Mouse (Mus musculus) cerebellum, postnatal 36 days (tissue): ENCODE data around the gene Pik3ca.

ENCODE experiments used
- DNase-seq, 2 experiments: peaks; one replicate each; pipeline ENCODE4 v3.0.0; 2021 to 2022; ENCODE audit warnings: mixed read lengths in 2 of 2

Gene Pik3ca

DNA sequence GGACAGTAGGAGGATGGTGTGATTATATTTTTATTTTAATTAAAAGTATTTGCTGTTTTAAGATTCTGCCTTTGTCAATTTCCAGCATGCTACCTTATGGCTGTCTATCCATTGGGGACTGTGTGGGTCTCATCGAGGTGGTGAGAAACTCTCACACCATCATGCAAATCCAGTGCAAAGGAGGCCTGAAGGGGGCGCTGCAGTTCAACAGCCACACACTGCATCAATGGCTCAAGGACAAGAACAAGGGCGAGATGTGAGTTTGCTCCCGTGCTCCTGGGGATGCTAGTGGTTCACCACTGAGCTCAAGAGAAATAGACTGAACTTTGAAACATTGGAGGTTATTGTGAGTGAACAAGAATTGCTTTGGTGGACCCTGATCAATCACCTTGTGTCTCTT is 62.3 kb downstream of the Pik3ca start:
- peak; percentile 19 to 28 for DNase-seq

GRCm38 (mm10) chr3:32467321-32467720 is 69.8 kb downstream of the Pik3ca start:
- DNase-seq = no peak

DNA sequence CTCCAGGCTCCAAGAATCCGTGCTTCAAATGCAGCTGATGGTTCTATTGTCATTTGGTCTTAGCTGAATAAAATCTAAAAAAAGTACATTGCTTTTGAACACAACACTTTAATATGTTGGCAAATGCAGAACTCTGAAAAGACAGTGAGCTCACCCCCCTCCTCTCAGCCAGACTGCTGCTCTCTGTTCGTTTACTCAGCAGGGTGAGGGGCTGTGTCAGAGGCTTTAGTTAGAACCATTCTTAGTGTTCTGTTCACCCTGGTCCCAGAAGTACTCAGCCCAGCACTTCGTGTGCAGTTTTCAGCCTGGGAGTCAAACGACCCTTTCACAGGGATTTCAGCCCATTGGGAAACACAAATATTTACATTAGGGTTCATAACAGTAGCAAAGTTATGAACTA is 70.9 kb downstream of the Pik3ca start:
- no peak for DNase-seq

GRCm38 (mm10) chr3:32470449-32470848 is 73.0 kb downstream of the Pik3ca start:
- no peak for DNase-seq

DNA sequence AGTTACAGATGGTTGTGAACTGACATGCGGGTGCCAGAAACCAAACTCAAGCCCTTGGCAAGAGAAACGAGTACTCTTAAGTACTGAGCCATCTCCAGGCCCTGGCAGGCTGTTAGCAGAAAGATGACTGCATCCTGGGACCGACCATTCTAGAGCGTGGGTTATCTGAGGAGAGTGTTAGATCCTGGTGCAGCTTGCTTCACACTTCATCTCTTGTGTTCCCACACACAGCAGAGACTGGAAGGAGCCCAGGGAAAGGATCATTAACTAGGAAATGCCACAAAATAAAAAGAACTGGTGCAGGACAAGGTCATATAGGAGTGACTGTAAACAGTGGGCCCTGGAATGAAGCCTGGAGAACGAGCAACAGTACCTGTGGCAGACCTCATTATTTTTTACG is 73.6 kb downstream of the Pik3ca start:
- DNase-seq = no peak

GRCm38 (mm10) chr3:32472191-32472900 is 74.9 kb downstream of the Pik3ca start:
- DNase-seq = no peak

- no peak for DNase-seq
Measured at GRCm38 (mm10) chr3:32473184-32473583, 75.7 kb downstream of the Pik3ca start.

- DNase-seq = no peak
Measured at GRCm38 (mm10) chr3:32479961-32480360, 82.5 kb downstream of the Pik3ca start.

DNA sequence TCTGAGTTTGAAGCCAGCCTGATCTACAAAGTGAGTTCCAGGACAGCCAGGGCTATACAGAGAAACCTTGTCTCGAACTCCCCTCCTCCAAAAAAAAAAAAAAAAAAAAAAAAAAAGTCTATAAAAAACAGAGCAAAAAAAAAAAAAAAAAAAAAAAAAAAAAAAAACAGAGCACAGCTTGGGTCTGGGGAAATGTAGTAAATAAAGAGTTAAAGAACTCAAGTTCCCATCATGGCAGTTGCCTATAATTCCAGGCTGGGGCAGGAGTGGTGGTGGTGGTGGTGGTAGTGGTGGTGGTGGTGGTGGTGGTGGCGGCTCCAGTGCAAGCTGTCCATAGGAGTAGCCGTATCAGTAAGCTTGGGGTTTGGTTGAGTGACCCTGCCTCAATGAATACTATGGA is 85.6 kb downstream of the Pik3ca start:
- DNase-seq = no peak

GRCm38 (mm10) chr3:32486543-32486942 is 89.1 kb downstream of the Pik3ca start:
- no peak for DNase-seq

DNA sequence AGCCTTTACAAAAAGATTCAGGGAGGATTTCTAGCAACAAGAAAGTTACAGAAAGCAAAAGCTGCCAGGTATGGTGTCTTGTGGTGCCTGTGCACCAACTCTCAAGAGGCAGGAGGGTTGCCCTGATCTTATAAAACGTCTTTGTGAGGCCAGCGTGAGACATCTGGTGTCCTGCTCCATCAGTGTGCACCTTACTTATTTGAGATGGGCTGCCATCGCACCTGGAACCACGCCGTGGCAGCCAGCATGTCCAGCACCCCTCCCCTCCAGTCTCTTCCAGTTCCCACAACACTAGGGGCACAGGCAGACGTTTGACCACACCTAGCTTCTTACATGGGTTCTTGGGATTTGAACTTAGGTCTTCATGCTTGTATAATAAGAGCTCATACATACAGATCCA is 90.7 kb downstream of the Pik3ca start:
- DNase-seq = no peak

DNA sequence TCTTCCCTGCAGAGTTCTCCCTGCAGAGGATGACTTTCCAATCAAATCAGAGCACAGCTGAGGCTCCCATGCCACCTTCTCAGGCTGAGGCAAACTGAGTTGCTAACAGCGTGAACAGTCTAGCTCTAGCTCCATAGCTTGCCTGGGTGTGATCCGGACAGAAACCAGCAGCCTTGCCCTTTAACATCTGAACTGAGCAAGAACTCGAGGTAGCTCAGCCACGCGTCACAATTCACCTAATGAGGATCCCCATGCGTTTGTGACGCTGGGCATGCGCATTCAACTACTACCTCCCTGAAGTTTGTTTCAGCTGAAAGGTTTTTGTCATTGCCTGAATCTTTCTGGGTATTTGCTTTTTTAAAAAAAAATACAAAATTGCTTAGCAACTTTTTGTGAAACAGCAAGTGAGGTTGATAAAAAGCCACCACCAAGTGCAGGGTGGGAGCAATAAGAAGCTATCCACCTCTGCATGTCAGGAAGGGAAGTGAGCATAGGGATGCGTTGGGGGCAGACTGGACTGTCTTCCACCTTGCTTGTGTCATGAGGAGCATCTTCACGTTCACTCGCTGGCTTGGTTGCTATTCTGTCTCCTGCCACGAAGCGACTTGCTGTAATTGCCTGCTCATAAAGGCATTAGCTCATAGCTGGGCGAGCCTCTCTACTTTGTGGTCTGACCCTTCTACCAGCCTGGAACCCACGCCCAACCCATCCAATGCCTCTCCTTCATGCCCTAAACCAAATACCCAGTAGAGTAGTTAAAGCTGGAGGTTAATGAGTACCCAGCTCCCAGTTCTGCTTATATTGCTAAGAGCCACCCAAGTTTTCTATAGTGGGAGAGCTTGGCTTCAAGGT is 92.8 kb downstream of the Pik3ca start:
- DNase-seq = no peak

DNA sequence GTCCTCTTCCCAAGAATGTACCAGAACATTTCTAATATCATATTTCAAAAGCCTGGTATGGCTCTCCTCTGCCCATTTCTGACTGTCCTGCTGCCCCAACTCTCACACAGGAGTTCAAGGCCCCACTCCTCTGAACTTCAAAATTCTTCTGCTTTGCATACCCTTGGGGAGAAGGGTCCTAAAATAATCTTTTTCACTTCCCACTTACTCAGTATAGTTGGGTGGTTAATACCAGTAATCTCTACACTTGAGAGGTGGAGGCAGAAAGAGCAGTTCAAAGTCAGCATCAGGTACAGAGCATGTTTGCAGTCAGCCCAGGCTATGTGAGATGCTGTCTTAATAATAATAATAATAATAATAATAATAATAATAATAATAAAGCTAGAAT is 93.5 kb downstream of the Pik3ca start:
- no peak for DNase-seq

DNA sequence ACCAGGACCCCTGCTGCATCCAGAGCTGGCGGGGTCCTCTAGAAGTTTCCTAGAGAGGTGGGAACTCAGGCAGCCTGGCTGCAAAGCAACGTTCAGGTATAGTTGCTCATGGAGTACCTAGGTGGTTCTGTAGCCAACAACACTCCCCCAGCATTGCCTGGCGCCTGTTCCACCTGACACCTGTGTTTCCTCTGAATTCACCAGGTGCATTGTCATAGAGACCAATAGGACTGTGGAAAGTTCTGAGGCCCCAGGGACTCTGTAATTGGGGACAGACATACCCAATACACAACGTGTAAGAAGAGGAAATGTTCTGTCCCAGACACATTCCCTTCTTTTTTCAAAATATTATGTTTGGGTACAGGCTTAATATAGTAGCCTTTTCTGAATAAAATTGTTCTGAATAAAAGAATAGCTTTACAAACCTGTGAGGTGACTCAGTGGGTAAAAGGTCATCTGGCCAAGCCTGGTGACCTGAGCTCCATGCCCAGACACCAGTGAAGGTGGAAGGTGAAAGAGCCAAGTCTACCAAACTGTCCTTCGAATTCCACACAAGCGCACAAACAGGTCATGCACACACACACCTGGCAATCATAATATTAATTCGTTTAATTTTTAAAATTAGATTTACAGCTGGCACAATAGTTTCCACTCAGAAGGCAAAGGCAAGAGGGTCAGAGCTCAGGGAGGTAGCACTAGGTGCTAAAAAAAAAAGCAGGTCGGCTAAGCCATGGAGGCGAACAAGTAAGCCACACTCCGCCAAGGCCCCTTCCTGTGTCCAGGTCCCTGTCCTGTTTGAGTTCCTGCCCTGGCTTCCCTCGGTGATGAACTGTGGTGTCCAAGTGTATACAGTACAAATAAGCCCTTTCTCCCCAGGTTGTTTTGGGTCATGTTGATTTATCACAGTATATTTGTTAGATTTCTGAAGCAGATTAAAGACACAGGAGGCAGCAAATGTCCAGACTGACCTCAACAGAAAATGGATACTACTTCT is 94.9 kb downstream of the Pik3ca start, which contains the start of gene Kcnmb3:
Gene Kcnmb3, minus strand, starts transcription at position 135 of the 994 bp plus-strand sequence.
- no peak for DNase-seq

DNA sequence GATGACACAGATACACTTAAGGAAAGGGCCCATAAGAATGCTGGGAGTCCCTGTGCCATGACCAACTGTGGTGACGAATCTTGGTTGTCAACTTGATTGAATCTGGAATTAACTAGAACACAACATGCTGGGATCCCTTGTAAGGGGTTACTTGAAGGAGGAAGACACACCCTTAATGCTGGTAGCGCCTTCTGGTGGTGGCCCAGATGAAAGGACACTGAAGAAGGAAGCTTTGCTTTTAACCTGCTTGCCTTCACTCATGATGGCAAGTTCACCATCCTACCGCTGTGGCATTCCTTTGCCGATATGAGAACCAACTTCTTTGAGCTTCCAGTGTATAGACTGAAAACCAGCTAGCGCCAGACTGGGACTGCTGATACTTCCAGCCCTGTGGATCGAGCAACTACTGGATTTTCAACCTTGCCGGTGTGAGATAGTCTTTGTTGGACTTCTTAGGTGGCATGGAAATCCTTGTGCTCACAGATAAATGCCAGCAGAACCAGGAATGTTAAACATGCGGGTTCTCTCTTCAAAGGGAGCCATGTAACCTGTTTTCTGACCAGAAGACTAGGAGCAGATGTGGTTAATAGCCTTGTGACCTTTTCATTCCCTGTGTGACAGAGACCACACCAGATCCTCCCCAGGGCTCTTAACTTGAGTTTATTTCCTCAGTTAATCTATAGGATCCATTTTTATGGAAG is 97.1 kb downstream of the Pik3ca start:
- no peak for DNase-seq

- DNase-seq = no peak
Measured at GRCm38 (mm10) chr3:32495088-32495770, 97.8 kb downstream of the Pik3ca start.

GRCm38 (mm10) chr3:32495856-32496710 is 98.6 kb downstream of the Pik3ca start:
- no peak for DNase-seq

- DNase-seq = no peak
Measured at GRCm38 (mm10) chr3:32496711-32497070, 99.2 kb downstream of the Pik3ca start.

DNA sequence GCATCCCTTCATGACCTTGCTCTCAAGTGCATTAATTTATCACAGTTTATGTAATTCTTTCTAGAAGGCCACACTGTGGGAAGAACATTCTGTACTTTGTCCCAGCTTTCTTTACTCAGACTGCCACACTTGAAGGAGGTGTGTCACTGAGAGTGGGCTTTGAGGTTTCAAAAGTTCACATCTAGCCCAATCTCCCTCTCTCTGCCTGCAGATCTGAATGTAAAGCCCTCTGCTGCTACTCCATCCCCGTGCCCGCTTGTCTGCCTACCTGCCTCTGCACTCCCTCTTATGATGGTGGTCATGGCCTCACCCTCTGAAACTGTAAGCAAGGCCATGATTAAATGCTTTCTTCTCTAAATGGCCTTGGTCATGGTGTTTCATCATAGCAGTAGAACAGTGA is 102.9 kb downstream of the Pik3ca start:
- no peak for DNase-seq

DNA sequence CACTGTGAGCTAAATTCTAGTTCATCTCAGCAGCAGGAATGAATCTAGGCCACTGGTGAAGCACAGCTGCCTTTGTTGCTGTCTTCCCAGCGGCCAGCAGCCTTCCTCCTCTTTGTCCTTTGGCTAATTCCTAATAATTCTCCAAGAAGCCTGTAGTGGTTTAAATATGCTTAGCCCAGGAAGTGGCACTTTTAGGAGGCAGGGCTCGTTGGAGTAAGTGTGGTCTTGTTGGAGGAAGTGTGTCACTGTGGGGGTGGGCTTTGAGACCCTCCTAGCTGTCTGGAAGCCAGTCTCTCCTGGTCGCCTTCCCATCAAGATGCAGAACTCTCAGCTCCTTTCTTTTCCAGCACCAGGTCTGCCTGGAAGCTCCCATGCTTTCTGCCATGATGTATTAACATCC is 108.4 kb downstream of the Pik3ca start:
- DNase-seq = no peak
